Mouse (Mus musculus): ENCODE measurements at regions not wholly inside any gene's neighbourhood (a gene's known extent, or its start where the extent isn't known, plus 50 kb on each side); places are given as distances from the start of the nearest gene placed in this dataset.

DNA sequence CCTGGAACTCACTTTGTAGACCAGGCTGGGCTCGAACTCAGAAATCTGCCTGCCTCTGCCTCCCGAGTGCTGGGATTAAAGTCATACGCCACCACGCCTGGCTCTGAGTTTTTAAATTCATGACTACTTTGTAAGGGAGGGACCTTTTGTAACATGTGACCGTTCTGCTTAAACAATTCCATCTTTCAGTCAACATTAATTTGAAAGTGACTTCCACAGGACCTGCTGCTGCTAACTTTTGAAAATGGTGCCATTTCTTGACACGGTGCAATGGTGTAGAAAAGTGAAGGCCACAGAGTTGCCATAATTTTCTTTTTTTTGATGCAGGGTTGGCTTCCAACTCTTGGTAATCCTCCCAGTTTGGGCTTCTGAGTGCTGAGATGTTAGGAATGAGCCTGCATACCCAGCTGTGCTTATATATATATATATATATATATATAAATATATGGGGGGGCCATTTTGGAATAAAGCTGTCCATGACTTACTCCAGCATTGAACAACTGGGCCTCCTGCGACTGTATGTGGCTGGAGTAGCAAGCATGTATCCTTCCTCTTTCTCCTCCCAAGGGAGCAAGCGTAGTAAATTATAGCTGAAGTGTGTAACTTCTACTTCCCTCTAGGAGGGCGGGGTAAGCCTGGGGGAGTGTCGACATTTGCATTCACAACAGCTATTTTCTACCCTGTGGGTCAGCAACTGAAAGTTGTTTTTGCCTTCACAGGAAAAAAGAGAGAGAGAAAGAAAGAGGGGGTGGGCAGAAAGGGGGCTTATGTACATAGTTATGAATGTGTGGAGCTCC lies 56.9 kb upstream of the Ralgps2 start:
- no peak for TF ChIP-seq CTCF (IDR thresholded peaks at IDR 0.05; ENCODE audit: low read depth)
- TF ChIP-seq EP300 (IDR thresholded peaks at IDR 0.05; ENCODE audit: low read depth) = no peak
